Mouse (Mus musculus) bone marrow macrophage, adult 2 months (primary cell): ENCODE data around the gene Il5ra. TPM values are rescaled to one million over a fixed set of nuclear protein-coding genes. Genes with fewer than 3 reads are reported as not detected.

Experiments
- H3K27ac ChIP-seq: 2 replicates; pipeline ENCODE4 v1.5.1; 2012; ENCODE audit warnings: low read depth, low read length; ENCODE audit not compliant: insufficient read depth
- H3K4me1 ChIP-seq: 2 replicates; pipeline ENCODE4 v1.6.1; 2012; ENCODE audit warnings: low read length; ENCODE audit not compliant: control insufficient read depth, insufficient read depth
- H3K4me3 ChIP-seq: 2 replicates; pipeline ENCODE4 v1.5.1; 2012; ENCODE audit warnings: mild to moderate bottlenecking, low read length, moderate library complexity; ENCODE audit not compliant: insufficient read depth
- CTCF ChIP-seq: IDR thresholded peaks from 2 replicates; pipeline ENCODE4 v1.5.1; 2012; ENCODE audit warnings: low read depth, mild to moderate bottlenecking, low read length, moderate library complexity
- POLR2A ChIP-seq: IDR thresholded peaks from 2 replicates; pipeline ENCODE4 v1.6.1; 2012; ENCODE audit warnings: mild to moderate bottlenecking, low read depth, low read length, borderline replicate concordance
- polyA plus RNA-seq: library from polyadenylated mRNA; stranded (reverse); fragments of >200 nt; gene quantifications from 2 replicates; pipeline ENCODE4 v1.2.4, GENCODE M21; 2012; ENCODE audit not compliant: missing spikeins, insufficient read depth, insufficient read length

The Il5ra gene
- polyA plus RNA-seq, 1 experiment: not detected

GRCm38 (mm10) chr6:106743556-106744233 is 5.1 kb downstream of the Il5ra start:
- no peak for TF ChIP-seq POLR2A
- TF ChIP-seq CTCF: no peak
- Histone ChIP-seq H3K27ac (no peak overlapping the region), H3K4me1 (no peaks in the 10 kb centered on the region), H3K4me3 (no peak overlapping the region)

- Histone ChIP-seq H3K27ac (no peak overlapping the region), H3K4me3 (no peak overlapping the region), H3K4me1 (no peaks in the 10 kb centered on the region)
- TF ChIP-seq CTCF (no peak), POLR2A (no peak)
Measured at GRCm38 (mm10) chr6:106740244-106740825, 8.5 kb downstream of the Il5ra start.

GRCm38 (mm10) chr6:106738229-106738628 is 10.6 kb downstream of the Il5ra start:
- no peak overlapping the region for H3K4me3 ChIP-seq
- H3K27ac ChIP-seq: no peak overlapping the region
- TF ChIP-seq CTCF (no peak), POLR2A (no peak)
- no peaks in the 10 kb centered on the region for H3K4me1 ChIP-seq

- H3K4me1 ChIP-seq: no peaks in the 10 kb centered on the region
- H3K27ac ChIP-seq: no peak overlapping the region
- no peak overlapping the region for H3K4me3 ChIP-seq
- TF ChIP-seq POLR2A (no peak), CTCF (no peak)
Measured at GRCm38 (mm10) chr6:106732563-106732962, 16.3 kb downstream of the Il5ra start.

- TF ChIP-seq POLR2A (no peak), CTCF (no peak)
- no peaks in the 10 kb centered on the region for H3K4me1 ChIP-seq
- no peak overlapping the region for H3K4me3 ChIP-seq
- H3K27ac ChIP-seq: no peak overlapping the region
Measured at GRCm38 (mm10) chr6:106729682-106730314, 19.0 kb downstream of the Il5ra start.

GRCm38 (mm10) chr6:106727703-106728102 is 21.1 kb downstream of the Il5ra start:
- H3K4me3 ChIP-seq: no peak overlapping the region
- TF ChIP-seq CTCF (no peak), POLR2A (no peak)
- H3K4me1 ChIP-seq: no peaks in the 10 kb centered on the region
- no peak overlapping the region for H3K27ac ChIP-seq

GRCm38 (mm10) chr6:106726078-106726477 is 22.8 kb downstream of the Il5ra start:
- TF ChIP-seq CTCF (no peak), POLR2A (no peak)
- Histone ChIP-seq H3K4me1 (no peaks in the 10 kb centered on the region), H3K4me3 (peak overlapping the region; percentile 44), H3K27ac (no peak overlapping the region)

GRCm38 (mm10) chr6:106725642-106726041 is 23.2 kb downstream of the Il5ra start:
- TF ChIP-seq POLR2A: no peak
- TF ChIP-seq CTCF: no peak
- no peak overlapping the region for H3K27ac ChIP-seq
- H3K4me3 ChIP-seq: peak overlapping the region; percentile 44
- no peaks in the 10 kb centered on the region for H3K4me1 ChIP-seq

GRCm38 (mm10) chr6:106705506-106706035 is 43.3 kb downstream of the Il5ra start:
- Histone ChIP-seq H3K4me3 (no peak overlapping the region), H3K4me1 (no peaks in the 10 kb centered on the region), H3K27ac (no peak overlapping the region)
- no peak for TF ChIP-seq POLR2A
- TF ChIP-seq CTCF: no peak

- Histone ChIP-seq H3K4me3 (no peak overlapping the region), H3K27ac (no peak overlapping the region), H3K4me1 (no peaks in the 10 kb centered on the region)
- no peak for TF ChIP-seq CTCF
- no peak for TF ChIP-seq POLR2A
Measured at GRCm38 (mm10) chr6:106701931-106702330, 46.9 kb downstream of the Il5ra start.
